Mouse (Mus musculus) left cerebral cortex, postnatal 10 days (tissue): ENCODE measurements around the gene Bspry. TPM values are rescaled to one million over a fixed set of nuclear protein-coding genes. Genes with fewer than 3 reads are reported as not detected.

ENCODE experiments used
- DNase-seq, 2 experiments: peaks; one replicate each; pipeline ENCODE4 v3.0.0; 2021 to 2022; ENCODE audit warnings: low spot score in 2 of 2, mixed read lengths in 1 of 2; ENCODE audit errors: extremely low spot score in 1 of 2
- intact Hi-C: fragments of 180-260 bp; cut with DNase I; formaldehyde crosslinking; loops from one replicate; pipeline ENCODE4 v1.15.1; 2025
- total RNA-seq, 2 experiments: library from RNA; stranded (reverse); gene quantifications; 2 replicates each; pipeline ENCODE4 v1.2.3; 2021

The Bspry gene
- total RNA-seq, 2 experiments from 2014 or later: 0.32 to 0.45 TPM

DNA sequence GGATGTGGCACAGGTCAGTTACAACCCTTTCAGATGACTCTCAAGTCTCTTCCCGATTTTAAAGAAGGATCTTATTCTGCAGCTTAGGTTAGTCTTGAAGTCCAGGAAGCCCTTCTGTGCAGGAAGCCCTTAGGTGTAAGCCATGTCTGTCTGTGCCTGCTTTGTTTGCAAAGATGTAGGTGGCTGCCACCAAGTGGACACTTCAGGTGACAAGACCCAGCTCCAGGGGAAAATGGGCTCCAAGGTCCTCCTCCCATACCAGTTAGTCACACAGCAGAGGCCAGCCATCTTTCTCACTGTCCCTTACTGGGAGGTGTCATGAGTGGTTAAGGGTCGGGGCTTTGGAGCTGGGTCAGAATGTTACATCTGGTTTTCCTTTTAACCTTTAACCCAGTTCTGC lies 26.9 kb downstream of the Bspry start:
- intact Hi-C loops: no loop called here
- DNase-seq: peak in 1 of 2 experiments; percentile 53

DNA sequence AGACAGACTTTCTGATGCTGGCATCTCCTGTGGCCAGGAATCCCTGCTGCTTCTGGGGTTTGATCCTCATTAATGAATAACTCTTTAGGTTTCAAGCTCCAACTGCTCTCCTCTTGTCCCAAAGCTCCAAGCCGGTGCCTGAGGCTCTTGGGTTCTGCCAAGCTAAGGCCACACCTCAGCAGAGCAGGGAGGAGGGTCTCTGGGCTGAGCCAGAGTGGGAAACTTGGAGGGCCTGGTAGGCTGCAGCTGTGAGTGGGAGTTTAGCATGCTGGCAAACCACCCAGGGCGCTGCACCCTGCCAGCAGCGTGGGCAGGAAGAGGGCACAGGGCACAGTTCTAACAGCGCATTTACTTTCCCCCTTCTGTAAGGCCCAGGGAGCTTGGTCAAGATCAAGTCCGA lies 29.0 kb downstream of the Bspry start:
- DNase-seq: no peak
- intact Hi-C loops: no loop called here

DNA sequence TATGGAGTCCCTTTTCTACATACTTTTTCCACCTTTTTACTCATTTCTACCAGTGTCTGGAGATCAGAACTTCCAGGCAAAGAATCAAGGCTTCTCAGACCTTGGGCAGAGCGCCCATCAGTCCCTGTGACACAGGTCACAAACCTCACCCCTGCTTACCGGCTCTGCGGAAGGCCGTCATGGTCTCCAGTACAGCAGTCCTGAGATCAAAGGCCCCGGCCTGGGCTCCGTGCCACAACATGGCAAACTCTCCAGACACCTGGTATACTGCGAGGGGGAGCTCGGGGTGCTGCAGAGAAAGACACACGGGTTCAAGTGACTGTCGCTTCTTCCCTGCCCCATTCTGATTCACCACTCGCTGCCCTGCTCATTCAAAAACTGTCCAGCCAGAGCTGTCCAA lies 30.1 kb downstream of the Bspry start:
- peak in 1 of 2 experiments; percentile 81 for DNase-seq
- intact Hi-C loops: no loop called here

DNA sequence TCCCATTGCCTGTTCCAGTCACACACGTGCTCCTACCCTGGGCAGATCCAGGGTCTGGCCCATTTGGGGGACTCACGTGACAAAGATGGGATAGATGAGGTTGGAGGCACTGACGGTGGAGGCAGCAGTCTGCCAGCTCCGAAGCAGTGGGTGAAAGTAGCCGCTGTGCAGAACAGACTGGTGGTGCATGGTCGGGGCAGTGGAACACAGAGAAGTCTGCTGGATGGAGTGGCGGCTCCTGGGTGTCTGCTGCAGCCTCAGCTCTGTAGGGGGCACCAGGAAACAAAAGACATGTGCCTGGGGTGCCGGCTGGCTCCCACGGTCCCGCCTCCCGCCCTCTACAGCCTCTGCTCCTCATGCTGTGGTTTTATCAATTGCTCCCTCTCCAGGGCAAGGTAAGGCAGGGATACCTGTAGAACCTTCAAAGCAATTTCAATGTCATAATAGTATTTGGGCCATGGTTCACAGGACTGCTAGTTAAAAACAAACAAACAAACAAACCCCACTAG lies 34.2 kb downstream of the Bspry start:
- DNase-seq: no peak
- intact Hi-C loops: no loop called here

- intact Hi-C loops: no loop called here
- DNase-seq: no peak
These were observed 35.1 kb downstream of the Bspry start for GRCm38 (mm10) chr4:62514995-62515394.

GRCm38 (mm10) chr4:62515490-62515889 lies 35.6 kb downstream of the Bspry start:
- no peak for DNase-seq
- intact Hi-C loops: no loop called here

DNA sequence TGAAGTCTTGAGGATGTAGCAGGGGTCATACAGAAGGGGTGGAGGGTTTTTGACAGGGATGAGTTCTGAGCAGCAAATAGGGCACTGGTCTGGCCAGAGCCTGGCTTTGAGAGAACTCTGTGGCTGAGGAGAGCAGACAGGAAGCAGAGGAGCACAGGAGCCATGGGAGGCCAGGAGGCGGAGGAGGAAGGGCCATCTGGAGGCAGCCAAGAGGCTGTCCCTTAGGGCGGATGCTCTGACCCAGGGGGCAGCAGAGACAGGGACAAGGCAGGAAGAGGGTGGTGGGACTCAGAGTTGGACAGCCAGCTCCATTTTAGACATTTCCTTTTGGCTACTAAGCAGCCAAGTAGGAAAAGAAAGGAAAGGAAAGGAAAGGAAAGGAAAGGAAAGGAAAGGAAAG lies 36.2 kb downstream of the Bspry start:
- DNase-seq: peak in 1 of 2 experiments; percentile 87
- intact Hi-C loops: no loop called here

- intact Hi-C loops: no loop called here
- no peak for DNase-seq
These were observed 36.7 kb downstream of the Bspry start for GRCm38 (mm10) chr4:62516579-62516978.

DNA sequence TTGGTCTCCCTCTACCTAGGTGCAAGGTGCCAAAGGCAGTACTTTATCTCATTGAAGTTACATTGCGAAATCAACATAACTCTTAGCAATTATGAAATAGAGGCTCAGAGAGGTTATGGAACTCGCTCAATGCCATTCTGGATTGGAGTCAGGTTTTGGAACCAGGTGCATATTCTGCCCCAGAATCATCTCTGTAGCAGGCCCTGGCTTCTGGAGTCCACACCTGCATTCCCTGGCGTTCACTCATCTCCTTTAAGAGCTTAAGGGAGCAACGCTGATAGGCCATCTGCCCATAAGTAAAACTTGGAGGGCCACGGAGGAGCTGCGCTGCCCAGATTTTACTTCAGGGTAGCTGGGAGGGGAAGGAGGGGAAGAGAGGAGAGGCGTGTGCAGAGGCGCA lies 37.2 kb downstream of the Bspry start:
- no peak for DNase-seq
- intact Hi-C loops: no loop called here

GRCm38 (mm10) chr4:62517538-62518415 lies 37.9 kb downstream of the Bspry start:
- intact Hi-C loops: no loop called here
- DNase-seq: no peak

DNA sequence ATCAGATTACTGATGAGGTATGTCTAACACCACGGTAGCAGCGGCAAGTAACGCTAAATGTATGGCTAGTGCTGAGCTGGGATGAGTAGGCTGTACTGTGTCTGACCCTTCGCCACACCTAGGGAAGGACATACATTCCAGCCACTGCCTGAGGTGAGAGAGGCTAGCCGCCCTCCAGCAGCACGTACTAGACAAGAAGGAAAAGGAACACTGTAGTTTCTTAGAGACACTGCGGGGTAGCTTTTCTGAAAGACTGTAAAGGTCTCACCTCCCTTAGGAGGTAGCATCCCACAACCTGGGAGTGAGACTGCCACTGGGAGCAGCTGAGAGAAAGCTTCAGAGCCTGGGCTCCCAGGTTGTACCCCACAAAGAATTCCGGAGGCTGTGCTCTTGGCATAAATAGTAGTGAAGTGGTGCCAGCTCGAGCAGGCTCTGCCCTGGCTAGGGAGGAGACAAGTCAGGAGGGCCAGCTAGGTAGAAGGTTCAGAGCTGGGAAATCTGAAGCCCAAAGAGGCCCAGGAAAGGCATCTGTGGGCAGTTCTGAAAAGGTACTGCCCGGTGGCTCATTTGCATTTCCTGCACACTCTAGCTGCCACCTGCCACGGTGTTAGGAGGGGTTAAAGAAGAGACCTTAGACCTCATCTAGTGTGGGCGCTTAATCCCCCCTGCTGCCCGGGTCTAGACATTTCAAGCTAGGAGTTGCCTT lies 38.7 kb downstream of the Bspry start:
- no peak for DNase-seq
- intact Hi-C loops: no loop called here

GRCm38 (mm10) chr4:62519122-62519848 lies 39.4 kb downstream of the Bspry start:
- intact Hi-C loops: no loop called here
- DNase-seq: no peak

GRCm38 (mm10) chr4:62519849-62520233 lies 40.0 kb downstream of the Bspry start, which contains the start of gene Alad:
TSS of gene Alad (minus strand) at chr4:62519918.
- DNase-seq: peak; percentile 54 to 93
- intact Hi-C loops: no loop called here

- DNase-seq: no peak
- intact Hi-C loops: no loop called here
These were observed 41.1 kb downstream of the Bspry start for GRCm38 (mm10) chr4:62520892-62521400.

DNA sequence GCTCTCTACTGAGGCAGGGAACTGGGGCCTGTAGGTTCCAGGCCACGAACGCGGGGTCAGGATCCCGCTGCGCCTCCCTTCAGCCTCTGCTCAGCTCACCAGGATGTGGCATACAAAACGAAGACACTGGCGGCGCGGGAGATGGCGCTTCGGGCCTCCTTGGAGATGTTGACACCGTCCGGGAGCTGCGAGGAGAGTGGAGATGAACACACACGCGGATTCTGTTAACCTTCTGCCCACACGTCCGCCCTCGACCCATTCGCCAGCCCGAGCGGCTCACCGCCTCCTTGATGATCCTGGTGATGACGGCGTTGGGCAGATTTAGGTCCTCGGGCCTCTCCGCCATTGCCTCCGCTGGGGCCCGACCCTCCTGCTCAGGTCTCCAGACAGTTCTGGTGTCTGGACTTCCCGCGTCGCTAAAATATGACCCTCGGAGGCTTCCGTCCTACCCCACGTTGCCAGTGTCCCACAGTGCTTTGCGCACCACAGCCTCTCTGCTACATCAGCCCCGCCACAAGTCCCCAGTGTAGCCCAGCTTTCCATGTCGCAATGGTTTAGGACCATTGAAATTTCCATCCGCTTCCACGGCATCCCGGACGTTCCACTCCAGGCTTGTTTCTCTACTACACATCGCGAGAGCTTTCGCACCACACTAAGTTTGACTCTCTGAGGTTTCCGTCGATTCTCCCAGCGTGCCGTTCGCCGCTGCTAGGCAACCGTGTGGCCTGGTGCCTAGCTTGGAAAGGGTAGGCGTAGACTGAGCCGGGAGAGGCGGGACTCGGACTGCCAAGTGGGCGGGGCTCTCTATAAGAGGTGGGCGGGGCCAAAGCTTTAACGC lies 45.0 kb downstream of the Bspry start, which contains the start of the genes Pole3 and 4933430I17Rik:
TSS of gene Pole3 (minus strand) at position 418 of the 838 bp plus-strand sequence.
TSS of gene 4933430I17Rik (plus strand) at position 719 of the 838 bp plus-strand sequence.
- peak; percentile 97 to 98 for DNase-seq
- intact Hi-C loops: no loop called here

GRCm38 (mm10) chr4:62525489-62525811 lies 45.6 kb downstream of the Bspry start:
- DNase-seq: no peak
- intact Hi-C loops: no loop called here

GRCm38 (mm10) chr4:62526256-62526655 lies 46.4 kb downstream of the Bspry start:
- DNase-seq: no peak
- intact Hi-C loops: no loop called here

DNA sequence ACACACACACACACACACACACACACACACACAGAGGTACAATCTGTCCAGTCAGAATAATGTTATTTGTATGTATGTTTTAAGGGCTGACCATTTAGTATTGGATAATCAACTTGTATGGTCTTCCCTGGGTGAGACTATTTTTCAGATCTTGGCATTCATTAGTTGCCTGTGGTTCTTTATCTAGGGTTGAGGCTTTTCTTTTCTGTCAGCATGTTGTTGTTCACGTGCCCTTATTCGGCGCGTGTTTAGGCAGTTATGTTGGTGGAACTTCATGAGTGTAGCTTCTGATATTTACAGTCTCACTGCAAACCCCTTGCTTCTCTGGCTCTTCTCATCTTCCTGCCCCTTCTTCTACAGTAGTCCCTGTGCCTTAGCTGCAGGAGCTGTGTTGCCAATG lies 47.8 kb downstream of the Bspry start:
- intact Hi-C loops: no loop called here
- DNase-seq: no peak
